Mouse (Mus musculus): Measurements from ENCODE around the gene Rap1gap2. TPM values are rescaled to one million over a fixed set of nuclear protein-coding genes. Genes with fewer than 3 reads are reported as not detected.

The Rap1gap2 gene
- total RNA-seq (2017) = 186 to 201 TPM (median 194 TPM) in 3 replicates

DNA sequence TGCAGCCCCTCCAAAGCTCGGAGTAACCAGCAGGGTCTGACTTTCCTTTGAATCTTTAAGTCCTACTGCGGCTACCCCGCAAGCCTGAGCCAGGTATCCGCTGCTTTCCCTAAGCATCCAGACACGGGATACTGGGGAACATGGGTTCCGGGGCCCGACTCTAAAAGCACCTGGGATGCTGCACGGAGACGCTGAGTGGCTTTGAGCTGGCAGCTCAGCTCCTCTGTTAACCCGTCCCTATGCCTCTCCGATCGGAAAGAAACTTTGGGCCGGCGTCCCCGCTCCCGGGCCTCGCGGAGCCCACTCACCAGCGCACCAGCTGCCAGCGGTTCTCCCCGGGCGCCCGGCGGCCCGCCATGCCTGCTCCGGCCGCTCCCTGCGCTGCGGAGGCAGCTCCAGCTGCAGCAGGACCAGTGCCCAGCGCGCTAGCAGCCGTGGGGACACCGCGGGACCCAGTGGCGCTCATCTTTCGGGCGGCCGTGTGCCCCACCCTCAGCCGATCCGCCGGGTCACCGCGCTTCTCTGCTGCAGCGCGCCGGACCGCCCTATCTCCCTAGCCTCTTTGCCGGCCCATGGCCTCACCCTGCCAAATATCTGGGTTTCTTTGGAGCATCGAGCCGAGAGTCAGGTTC is at the start of gene Rap1gap2:
TSS of gene Rap1gap2 (minus strand) at position 371 of the 632 bp plus-strand sequence.
- ATAC-seq (replicated peaks; ENCODE audit: insufficient number of reproducible peaks, low FRiP score, low TSS enrichment, poor library complexity, severe bottlenecking) = no peak

DNA sequence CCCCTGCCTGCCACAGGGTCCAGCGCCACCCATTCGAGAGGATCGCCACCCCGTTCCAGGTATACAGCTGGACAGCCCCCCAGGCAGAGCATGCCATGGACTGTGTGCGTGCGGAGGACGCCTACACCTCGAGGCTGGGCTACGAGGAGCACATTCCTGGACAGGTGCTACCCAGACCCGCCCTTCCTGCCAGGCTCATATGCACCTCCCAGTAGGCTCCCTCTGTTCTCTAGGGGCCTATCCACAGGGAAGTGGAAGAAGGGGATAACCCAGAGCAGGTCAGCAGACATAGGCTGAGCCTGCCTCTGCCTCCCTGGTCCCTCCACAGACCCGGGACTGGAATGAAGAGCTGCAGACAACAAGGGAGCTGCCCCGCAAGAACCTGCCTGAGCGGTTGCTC is 49.6 kb upstream of the Rap1gap2 start:
- ATAC-seq (replicated peaks; ENCODE audit: insufficient number of reproducible peaks, low FRiP score, low TSS enrichment, poor library complexity, severe bottlenecking) = no peak

DNA sequence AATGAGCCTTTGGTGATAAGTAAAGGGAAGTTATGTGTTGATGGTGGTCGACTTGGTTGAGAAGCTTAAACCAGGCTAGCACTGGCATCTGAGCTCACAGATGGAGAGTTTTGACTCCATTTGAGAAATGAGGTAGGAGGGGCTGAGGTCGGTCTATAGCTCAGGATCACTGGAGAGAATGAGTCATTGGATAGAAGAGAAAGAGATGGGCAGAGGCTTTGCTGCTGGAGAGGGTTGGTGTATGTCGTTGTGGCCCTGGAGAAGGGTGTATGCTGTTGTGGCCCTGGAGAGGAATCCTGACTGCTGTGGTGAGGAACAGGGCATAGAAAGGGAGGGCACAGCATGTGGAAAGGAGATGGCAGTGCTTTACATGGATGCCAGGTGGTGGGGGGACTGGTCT is 45.2 kb upstream of the Rap1gap2 start:
- no peak for ATAC-seq (replicated peaks; ENCODE audit: insufficient number of reproducible peaks, low FRiP score, low TSS enrichment, poor library complexity, severe bottlenecking)

DNA sequence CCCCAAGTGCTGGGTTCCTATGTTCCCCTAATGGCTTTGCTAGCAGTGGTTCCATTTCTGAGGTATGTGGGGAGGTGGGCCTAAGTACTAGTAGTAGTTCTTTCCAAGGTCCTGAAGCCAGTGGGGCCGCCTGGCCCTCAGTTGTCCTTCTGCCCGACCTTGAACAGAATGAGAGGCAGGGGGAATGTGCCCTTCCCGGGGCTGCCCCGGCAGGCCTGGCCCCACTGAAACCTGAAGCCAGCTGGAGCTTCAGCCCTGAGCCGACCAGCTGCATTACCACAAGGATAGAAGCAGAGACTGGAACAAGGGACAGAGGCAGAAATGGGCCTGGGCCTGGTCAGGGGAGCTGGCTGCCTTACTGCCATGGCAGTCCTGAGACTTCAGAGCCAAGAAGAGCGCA is 42.7 kb upstream of the Rap1gap2 start:
- no peak for ATAC-seq (replicated peaks; ENCODE audit: insufficient number of reproducible peaks, low FRiP score, low TSS enrichment, poor library complexity, severe bottlenecking)

DNA sequence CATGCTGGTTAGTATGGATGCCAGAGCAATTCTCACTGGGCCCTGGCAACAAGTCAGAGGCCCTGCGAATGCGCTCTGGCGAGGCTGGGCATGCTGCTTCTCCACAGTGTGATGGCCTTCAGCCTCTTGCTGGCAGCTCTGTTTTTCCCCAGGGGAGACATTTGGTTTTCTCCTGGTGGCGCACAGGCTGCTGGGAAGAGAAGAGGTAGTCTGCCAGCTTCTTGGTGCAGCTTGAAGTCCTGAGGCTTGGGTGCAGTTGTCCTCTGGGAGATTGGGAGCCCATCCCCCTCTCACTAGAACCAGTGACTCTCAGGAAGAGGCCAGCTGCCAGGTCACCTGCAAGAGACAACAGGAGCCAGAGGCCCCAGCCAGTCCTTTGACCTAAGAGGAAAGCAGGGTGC is 42.1 kb upstream of the Rap1gap2 start:
- ATAC-seq (replicated peaks; ENCODE audit: insufficient number of reproducible peaks, low FRiP score, low TSS enrichment, poor library complexity, severe bottlenecking) = no peak

DNA sequence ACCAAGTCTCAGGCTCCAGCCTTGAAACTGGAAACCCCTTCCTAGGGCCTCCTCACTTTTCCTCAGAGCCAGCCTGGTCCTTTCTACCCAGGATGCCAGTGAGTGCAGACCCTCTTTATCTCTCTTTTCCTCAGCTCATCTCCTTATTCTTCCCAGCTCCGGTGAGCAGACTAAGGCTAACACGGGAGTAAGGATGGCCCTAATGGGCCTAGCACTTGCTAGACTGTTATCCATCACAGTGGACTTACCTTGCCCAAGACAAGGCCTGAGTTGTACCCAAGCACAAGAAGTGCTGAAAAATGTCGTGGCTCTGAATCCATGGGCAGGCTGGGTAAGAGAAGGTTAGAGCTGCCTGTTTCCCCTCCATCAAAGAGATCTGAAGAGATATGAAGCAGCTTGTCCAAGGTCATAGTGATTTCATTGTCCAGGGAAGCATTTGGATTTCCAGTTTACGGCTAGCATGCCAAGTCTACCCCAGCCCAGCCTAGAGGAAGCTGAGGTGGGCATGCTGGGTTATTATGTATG is 39.9 kb upstream of the Rap1gap2 start:
- ATAC-seq (replicated peaks; ENCODE audit: insufficient number of reproducible peaks, low FRiP score, low TSS enrichment, poor library complexity, severe bottlenecking) = no peak

DNA sequence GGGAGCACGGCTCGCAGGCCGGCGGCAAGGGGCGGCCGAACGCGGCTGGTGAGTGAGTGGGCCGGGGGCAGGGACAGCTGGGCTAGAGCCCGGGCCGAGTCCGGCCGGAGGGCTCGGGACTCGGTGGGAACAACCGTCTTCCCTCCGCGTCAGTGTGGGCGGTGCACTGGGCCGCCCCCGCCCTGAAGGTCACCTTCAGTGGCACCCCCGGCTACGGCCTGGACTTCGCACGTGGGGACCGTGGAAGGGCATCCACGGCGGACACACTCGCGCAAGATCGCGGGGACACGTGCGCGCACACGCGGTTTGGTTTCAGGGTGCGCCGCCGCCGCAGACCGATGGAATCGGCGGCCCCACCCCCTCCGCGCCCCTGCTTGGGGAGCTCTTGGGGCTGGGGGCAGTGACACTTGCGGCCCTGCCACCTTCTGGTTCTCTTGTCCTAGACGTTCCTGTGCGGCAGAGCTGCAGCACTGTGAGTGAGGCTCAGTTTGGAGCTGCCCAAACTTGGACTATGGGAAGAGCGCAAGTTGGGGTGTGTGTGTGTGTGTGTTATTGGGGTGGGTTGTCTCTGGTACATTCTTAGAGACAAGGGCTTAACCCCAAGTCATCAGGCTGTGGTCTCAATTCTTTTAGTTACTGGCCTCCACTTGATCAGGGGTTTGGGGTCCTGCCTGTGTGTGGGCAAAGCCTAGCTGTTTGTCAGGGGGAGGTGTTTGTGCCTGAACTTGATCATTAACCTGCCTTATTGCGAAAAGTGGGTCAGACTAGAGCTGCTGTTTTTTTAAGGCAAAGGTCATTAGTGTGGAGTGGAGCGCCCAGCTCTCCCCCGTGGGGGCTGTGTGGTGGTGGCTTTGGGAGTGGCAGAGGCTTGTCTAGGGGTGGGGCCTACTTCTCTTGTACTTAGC is 39.2 kb upstream of the Rap1gap2 start:
- 0 out of 2 replicates have a peak, but pooled peaks have one; percentile 14 for ATAC-seq (replicated peaks; ENCODE audit: insufficient number of reproducible peaks, low FRiP score, low TSS enrichment, poor library complexity, severe bottlenecking)

DNA sequence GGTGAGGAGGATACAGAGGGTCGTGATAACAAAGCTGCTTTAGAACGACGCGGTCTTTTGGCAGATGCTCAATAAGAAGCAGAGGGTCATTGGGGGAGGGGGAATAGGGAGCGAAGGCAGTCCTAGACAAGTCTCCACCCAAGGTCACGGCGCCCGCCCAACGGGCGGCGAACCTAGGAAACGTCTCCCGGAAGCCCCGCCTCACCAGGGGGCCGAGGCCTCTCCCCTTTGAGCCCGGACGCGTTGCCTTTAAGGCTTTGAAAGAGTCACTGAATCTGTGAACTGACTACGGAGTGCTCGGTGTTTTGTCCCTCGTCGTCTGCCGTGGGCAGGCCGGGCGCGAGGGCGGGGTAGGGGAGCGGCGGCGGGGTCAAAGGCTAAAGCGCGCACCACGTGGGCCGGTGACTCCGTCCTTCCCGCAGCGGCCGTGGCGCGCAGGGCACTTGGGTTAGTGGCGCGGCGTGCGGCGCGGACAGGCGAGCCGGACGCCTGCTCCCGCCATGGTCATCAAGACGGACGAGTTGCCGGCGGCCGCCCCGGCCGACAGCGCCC is 38.5 kb upstream of the Rap1gap2 start, which contains the start of gene Cluh:
TSS of gene Cluh (plus strand) at position 401 of the 552 bp plus-strand sequence.
- ATAC-seq (replicated peaks; ENCODE audit: insufficient number of reproducible peaks, low FRiP score, low TSS enrichment, poor library complexity, severe bottlenecking) = peak; percentile 78

DNA sequence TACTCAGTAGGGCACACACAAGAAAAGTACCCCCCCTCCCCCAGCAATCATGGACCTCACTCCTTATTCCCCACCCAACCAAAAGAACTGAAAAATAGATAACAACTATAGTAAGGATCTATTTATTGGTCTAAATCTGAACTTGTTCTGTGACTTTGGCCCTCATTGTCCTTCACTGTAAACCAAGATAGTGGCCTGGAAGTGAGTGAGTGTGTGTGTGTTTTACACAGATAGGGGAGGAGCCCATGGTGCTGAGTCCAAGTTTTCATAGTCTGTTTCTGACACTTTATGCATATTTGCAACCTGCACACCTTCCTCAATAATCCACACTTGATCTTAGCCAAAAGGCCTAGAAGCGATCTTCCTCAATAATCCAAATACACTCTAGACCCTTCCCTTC is 38.0 kb upstream of the Rap1gap2 start:
- no peak for ATAC-seq (replicated peaks; ENCODE audit: insufficient number of reproducible peaks, low FRiP score, low TSS enrichment, poor library complexity, severe bottlenecking)

DNA sequence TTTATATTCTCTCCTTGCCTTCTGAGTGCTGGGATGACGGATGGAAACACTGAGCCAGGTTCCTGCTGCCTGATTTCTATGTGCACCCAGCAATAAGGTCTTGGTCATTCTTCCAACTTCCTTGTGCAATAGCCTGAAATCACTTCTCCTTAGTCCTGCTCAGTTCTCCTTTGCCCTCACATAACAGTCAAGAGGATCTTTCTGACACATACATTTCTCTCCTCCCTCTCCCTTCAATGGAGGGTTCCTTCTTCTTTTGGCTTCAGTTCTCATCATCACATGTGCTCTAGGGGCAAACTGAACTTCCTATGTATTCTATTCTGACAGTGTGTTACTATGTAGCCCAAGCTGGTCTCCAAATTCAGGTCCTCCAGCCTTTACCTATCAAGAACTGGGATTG is 37.3 kb upstream of the Rap1gap2 start:
- ATAC-seq (replicated peaks; ENCODE audit: insufficient number of reproducible peaks, low FRiP score, low TSS enrichment, poor library complexity, severe bottlenecking) = peak; percentile 67

DNA sequence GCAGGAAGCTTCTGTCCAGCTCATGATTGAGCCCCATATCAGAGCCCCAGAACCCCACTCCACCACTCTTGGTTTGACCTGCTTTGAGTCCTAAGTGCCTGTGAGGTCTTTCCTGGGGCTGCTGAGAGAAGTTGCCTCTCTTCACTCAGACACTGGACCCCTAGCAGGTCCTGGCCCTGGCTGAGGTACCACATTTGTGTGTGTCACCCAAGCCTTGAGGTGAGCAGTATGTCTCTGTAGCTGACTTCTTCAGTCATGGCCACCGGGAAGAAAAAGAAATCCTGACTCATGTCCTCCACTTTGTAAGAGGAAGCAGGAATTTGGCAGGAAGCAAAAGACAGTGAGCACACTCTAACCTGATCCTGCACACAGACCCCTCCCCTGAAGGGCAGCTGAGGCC is 28.9 kb upstream of the Rap1gap2 start:
- ATAC-seq (replicated peaks; ENCODE audit: insufficient number of reproducible peaks, low FRiP score, low TSS enrichment, poor library complexity, severe bottlenecking) = no peak

DNA sequence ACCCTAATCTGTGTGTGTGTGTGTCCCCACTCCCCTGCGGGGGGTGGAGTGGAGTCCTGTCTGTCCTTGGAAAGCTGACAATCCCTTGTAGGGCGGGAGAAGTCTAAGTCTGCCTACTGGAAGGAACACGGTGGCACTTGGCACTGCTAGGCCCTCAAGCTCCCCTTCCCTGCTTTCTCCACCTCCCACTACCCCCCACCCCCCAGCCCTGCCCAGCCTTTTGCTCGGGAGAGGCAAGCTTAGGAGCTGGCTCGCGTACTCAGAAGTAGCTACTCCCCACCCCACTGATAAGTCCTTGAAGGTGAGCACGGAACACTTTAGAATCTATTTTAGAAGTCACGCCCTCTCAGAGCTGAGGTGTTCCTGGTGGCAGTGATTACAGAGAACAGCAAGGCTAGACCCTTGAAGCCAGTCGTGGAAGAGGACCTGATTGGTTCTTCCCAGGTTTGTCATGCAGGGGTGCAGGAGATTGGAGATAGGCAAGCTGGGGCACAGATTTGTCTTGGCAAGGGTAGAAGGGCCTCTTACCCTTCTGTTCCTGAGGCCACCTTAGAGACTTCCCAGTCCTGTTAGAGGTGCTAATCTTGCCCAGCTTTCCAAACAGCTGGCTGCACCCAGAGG is 28.2 kb upstream of the Rap1gap2 start:
- 0 out of 2 replicates have a peak, but pooled peaks have one; percentile 15 for ATAC-seq (replicated peaks; ENCODE audit: insufficient number of reproducible peaks, low FRiP score, low TSS enrichment, poor library complexity, severe bottlenecking)

DNA sequence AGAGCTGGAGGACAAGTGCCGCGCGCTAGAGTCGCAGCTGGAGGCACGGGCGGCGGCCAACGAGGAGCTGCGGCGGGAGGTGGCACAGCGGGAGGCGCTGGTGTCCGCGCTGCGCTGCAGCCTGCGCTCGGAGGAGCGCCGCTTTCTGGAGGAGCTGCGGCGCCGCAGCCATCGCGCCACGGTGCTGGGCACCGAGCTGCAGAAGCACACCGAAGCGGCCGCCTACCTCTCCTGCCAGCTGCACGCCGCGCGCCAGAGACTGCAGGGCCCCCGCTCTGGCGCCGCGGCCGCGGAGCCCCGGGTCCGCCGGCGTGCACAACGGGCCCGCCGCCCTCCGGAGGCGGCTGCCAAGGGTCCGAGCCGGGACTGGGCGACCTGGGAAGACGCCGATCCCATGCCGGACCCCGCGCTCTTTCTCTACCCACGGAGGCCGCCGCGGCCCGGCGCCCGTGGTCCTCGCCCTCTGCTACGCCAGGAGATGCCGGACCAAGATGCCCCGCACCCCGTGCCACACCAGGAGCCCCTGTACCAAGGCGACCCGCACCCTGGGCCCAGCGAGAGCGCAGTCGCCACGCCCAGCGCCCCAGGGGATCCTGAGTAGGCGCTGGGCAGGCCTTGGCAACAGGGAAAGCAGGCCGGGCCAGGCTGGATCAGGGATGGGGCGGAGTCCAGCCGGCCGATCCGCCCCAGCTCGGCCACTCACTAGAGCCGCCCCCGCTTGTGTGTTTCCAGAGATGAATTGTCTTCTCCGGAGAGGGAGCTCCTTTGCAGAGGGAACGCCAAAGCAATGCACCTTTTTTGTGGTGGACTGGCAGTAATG is 27.5 kb upstream of the Rap1gap2 start:
- ATAC-seq (replicated peaks; ENCODE audit: insufficient number of reproducible peaks, low FRiP score, low TSS enrichment, poor library complexity, severe bottlenecking) = no peak; the same call in 1 of the 2 replicates

DNA sequence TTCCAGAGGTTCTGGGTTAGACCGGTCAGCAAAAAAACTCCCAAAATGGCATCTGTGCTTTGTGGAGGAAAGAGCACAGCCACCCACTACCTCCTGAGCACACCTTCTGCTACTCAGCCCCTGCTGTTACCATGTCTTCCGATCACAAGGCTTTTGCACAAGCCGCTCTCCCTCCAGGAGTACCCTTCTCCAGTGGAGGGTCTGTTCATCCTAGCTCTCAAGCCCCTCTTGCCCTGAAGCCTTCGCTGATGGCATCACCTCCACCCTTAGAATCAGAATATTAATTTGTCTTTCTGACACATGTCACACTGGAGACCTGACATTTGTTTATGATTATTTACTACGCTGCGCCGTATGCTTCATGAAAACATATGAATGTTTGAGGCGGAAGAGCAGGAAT is 26.8 kb upstream of the Rap1gap2 start:
- no peak for ATAC-seq (replicated peaks; ENCODE audit: insufficient number of reproducible peaks, low FRiP score, low TSS enrichment, poor library complexity, severe bottlenecking)

DNA sequence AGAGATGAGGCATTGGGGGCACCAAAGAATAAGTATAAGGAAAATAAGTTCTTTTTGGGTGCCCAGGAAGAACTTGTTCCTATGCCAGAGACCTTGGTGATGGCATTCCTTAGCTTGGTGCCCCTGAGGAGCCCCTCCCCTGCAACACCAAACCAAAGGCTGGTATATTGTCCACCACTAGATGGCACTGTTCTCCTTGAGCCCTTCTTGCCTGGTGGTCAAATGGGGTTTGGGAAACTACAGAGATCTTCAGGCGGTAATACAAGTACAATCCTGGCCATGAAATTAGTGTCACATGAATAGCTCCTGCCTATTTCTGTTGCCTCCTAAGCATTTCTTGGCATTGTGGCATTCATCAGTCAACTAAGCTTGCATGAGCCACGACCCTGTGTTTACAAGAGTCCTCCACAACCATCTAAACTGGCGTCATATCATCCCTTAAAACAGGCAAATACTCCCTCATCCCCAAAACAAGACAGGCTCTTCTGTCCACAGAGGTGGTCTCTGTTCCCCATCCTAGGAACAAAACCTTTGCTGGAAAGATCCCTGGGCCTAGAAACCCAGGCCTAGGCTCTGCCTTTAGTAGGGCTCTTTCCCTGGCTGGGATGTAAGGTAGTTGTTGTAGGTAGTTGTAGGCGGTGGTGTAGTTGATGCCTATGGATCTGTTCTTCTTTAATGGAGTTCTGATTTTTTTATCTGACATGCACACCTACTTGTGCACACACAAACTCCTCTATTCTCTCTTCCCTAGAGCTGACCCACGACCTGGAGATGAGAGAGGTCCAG is 24.0 kb upstream of the Rap1gap2 start:
- ATAC-seq (replicated peaks; ENCODE audit: insufficient number of reproducible peaks, low FRiP score, low TSS enrichment, poor library complexity, severe bottlenecking) = peak; percentile 68; the same call in 1 of the 2 replicates

DNA sequence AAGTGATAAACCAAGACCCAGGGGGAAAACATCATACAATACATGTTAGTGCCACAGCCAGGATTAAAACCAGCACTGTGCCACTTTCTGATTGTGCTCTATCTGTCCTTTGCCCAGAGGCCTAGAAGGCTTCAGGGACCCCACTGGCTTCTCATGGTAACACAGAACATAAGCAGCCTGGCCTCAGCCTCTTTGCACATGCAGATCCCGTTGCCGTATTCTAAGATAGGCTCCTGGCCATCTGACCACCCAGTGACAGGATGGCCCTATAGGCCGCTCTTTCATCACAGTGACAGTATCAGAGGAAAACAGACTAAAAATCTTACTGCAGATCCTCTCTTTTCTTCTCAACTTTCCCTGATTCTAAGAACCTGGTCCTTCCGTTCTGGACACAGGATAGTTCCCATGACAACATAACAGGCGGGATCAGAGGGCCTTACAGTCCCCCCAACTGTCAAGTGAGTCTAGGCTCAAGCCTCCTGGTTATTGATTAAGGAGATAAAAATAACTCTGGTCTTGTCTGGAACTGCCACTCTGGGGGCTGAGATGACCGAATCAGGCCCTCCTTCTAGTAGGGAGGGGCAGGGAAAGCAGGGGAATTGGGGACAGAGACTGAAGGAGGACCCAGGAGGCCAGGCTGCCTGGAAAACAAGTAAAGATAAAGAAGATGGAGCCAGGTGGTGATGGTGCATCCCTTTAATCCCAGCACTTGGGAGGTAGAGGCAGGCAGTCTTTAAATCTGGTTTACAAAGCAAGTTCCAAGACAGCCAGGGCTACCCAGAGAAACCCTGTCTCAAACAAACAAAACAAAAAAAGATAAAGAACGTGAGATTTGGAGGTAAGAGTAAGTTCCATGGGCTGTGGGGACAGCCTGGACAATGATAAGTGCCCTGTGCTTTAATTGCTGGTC is 21.4 kb upstream of the Rap1gap2 start:
- ATAC-seq (replicated peaks; ENCODE audit: insufficient number of reproducible peaks, low FRiP score, low TSS enrichment, poor library complexity, severe bottlenecking) = no peak

Measured in monocyte, adult 5-6 weeks (primary cell).